Mouse (Mus musculus) ovary, postnatal 14 days (tissue): ENCODE data around the gene Fam81b.

Source experiments
- DNase-seq: peaks from one replicate; pipeline ENCODE4 v3.0.0; 2022; ENCODE audit warnings: low spot score

Fam81b gene

DNA sequence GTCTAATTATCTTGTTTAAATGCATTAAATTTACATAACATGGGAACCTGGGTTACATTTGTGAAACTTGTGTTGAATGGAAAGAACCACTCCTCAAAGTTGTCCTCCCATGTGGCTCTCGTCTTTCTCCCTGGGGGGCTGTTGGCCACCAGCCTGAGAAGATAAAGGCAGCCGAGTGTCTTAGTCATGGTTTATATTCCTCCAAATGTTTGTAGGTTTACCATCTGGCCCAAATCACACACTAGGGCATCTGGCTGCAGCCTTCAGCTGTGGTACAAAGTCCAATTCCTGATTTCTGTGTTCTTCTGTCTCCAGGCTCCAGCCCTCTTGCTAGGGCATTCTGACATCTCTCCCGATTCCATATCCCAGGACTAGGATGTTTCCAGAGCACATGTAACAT, 114.6 kb downstream of the Fam81b start:
- no peak for DNase-seq

DNA sequence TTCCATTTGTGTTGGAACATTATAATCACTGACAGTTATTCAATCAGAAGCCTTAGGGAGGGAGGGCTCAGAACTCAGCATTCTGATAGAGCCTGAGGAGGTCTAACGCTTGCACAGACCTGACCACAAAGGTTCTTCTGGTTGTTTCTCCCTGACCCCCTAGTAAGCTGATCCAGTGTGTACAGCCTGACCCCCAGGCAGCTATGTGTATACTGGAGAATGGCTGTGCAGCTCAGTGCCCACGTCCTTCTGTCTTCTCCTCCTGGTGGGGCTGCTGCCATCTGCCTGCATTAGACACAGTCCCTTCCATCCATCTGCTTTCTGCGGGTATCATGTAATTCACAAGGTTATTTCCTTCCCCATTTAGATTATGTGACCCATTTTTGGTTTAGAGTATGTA, 115.7 kb downstream of the Fam81b start:
- DNase-seq, result no peak

DNA sequence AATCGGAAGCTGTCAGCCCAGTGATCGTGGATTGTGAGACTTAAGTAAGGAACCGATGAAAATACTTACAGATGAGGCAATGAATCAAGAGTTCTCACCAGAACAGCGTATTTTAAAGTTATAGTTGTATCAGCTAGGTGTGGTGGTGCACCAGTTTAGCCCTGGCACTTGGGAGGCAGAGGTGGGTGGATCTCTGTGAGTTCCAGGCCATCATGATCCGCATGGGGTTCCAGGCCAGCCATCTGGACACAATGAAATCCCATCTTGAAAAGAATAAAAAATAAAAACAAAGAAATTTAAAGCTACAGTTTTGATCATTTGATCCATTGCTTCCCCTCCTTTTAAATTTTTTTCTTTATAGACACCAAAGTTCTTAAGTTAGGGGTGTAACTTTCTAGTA, 117.2 kb downstream of the Fam81b start:
- DNase-seq, result no peak

DNA sequence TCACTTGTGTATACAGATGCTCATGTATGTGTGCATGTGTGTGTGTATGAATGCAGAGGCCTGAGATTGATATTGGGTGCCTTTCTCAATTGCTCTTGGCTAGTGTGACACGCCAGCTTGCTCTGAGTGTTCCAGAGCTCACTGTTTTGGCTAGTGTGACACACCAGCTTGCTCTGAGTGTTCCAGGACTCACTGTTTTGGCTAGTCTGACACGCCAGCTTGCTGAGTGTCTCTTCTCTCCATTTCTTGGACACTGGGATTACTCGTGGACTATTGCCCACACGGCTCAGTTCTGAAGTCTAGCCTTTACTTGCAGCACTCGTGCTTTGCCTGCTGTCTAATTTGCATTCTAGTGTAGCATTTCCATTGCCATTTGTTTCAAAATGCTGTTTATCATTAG, 126.2 kb downstream of the Fam81b start:
- no peak for DNase-seq

DNA sequence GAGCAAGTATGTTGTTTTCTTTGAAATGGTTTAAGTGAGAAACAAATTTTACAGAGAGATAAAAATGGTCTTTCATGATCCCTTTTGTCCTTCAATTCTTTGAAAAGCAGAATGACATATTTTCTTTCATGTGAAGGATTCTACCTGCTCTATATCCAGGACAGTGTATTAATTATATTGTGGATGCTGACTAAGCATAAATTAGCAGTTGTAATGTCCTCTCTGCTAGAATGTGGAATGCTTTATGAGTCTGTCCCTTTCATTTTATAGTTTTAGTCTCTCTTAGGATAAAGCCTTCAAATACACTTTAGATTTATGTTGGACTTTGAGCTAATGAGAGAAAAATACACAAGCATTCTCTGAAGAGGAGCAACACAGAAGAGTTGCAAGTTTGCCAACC, 130.6 kb downstream of the Fam81b start:
- DNase-seq, result no peak

DNA sequence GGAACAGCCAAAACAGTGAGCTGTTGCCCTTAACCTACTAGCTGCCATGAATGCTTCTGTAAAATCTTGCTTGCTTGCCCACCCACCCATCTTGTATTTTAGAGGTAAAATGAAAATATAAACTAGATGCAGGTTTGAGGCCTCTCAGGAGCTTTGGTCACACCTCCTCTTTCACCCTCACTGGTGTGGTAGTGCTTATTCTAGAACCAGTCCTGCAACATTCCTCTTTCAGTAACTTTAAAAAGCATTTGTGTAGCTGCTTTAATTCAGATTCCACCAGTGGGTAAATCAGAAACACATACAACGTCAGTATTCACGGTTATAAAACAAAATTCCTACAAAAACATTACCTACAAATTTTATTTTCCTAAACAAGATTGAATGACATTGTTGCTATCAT, 144.3 kb downstream of the Fam81b start:
- no peak for DNase-seq

DNA sequence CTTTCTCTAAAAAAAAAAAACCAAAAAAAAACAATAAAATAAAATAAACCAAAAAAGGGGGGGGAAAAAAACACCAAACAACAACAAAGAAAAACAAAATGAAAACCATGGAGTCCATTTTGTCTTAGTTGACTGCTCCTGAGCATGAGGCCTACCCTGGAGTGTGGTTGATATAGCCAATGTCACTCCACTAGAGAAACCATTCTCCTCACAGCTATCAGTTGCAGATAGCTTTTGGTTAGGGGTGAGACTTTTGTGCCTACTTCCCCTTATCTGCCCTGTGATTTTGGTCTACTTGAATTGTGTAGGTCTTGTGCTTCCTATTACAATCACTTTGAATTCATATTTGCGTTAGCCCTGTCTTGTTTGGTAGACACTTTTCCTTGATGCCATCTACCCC, 147.4 kb downstream of the Fam81b start:
- DNase-seq, result no peak

DNA sequence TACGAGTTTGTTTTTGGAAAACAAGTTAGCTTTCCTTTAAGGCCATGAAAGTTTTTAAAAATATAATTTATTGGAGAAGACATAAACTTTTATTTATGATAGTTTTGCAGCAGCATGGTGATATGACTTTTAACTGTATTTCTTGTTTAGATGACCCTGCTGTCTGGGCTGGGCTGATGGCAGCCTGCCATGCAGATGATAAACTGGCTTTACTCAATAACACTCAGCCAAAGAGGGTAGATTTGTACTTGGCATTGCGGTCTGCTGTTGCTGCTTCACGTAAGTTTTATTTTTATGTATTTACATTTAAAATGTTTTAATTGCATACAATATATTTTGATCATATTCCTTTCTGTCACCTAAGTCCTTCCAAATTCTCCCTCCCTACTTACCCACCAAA, 147.8 kb downstream of the Fam81b start:
- DNase-seq, result no peak
